Mouse (Mus musculus): ENCODE results near the gene Lrrc39. TPM values are rescaled to one million over a fixed set of nuclear protein-coding genes. Genes with fewer than 3 reads are reported as not detected.

The Lrrc39 gene
- total RNA-seq, 2 experiments from 2014 or later = 0.17 TPM; not detected in 1

DNA sequence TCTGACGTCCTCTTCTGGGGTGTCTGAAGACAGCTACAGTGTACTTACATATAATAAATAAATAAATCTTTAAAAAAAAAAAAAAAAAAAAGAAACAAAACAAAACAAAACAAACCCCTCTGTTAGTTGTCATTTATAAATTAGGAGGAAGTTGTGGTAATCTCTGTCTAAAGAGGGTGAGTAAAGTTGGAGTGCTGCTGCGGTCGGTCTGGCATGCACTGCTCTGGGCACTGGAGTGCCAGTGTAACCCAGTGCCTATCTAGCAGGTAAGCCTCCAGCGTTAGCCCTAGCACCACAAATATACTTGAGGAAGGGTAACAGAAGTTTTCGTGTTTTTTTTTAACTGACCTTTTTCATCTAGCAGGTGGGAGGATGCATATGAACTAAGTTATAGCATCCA lies 38.2 kb downstream of the Lrrc39 start:
- intact Hi-C loops (cut with DNase I) = no loop called here
- DNase-seq (ENCODE audit: low spot score in 2 of 2) = no peak

DNA sequence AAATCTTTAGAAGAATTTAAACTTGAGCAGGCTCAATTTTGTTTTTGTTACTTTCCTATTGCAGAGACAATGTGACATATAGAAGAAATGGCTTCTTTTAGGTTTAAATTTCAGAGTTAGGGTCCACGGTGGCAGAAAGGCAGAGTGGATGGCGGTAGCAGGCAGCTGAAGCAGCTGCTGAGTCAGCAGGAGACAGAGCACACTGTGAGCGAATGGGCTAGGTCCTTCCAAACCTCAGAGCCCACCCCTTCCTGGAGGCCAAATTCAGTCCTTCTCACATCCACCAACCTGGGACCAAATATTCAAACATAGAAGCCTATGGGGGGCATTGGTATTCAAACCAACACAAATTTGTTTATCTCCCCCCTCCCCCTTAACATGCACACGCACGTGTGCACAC lies 39.0 kb downstream of the Lrrc39 start:
- intact Hi-C loops (cut with DNase I) = no loop called here

DNA sequence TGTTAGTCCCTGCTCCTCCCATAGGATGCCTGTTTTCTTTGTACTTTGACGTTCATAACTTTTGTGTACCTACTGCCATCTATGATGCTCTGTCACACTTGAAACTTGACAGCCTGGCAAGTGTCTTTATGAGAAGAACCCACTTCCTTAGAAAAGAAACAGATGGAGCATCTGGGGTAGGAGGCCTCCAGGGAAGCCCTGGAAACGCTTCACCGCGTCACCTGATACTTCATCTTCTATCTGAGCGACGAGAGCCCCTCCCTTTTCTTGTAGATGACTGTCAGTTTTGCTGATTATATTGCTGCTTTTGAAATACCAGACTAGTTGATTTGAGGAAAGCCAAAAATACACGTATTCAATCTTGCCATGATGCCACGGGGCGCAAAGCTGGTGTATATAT lies 41.8 kb downstream of the Lrrc39 start:
- intact Hi-C loops (cut with DNase I) = no loop called here
- DNase-seq (ENCODE audit: low spot score in 2 of 2) = no peak

More for the DNA sequence above, 39.0 kb downstream of the Lrrc39 start:
- no peak for DNase-seq (ENCODE audit: low spot score in 2 of 2)

DNA sequence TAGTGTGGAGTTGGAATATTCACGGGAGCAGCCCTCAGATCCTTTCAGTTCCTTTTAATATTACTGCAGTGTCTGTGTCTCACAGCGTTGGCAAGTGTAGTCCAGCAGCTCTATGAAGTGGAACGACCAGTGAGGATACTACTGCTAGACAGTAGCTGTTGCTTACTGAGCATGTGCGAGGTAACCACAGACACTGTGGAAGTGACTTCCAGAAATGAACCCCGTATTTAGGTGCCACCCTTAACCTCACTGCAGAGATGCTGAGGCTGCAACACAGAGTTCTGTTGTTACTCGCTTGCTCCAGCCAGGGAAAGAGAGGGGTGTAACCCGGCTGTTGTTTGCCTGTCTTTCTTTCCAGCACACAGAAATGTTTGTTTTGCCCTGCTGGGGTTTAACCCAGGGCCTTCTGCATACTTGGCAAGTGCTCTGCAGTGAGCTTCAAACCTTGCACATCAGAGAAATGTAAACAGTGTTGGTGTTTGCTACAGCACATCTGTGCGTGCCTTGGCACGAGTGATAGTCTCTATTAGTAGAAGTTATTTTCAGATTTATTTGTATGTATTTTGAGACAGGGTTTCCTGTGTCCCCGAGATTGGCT lies 51.6 kb downstream of the Lrrc39 start, which contains the start of gene Trmt13:
Gene Trmt13, minus strand, starts transcription at position 293 of the 598 bp plus-strand sequence.
- intact Hi-C loops (cut with DNase I) = no loop called here
- no peak for DNase-seq (ENCODE audit: low spot score in 2 of 2)

DNA sequence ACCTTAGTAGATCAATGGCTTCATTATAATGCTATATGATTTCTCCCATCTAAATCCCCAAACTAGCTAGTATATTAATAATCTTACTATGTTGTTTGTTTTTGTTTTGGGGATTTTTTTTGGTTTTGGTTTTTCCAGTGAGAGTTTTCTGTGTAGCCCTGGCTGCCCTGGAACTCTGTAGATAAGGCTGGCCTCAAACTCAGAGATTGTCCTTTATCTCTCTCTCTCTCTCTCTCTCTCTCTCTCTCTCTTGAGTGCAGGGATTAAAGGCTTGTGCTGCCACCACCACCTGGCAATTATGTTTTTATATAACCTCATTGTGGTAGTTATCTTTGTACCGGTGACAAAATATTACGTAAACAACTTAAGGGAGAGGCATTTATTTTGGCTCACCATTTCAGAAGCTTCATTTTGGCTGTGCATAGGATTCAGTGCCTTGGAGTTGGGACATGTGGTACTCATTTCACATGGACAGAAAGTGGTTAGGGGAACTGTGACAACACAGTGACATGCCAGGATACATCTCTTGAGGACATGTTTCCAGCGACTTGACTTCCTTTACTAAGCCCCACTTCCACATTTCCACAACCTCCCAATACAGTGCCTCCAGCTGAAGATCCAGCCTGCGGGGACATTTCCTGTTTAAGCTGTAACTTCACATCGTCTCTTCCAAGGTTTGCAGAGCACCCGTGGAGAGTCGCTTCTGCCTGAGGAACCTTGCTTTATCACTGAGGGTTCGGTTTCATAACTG lies 52.7 kb downstream of the Lrrc39 start:
- no peak for DNase-seq (ENCODE audit: low spot score in 2 of 2)
- intact Hi-C loops (cut with DNase I) = no loop called here

DNA sequence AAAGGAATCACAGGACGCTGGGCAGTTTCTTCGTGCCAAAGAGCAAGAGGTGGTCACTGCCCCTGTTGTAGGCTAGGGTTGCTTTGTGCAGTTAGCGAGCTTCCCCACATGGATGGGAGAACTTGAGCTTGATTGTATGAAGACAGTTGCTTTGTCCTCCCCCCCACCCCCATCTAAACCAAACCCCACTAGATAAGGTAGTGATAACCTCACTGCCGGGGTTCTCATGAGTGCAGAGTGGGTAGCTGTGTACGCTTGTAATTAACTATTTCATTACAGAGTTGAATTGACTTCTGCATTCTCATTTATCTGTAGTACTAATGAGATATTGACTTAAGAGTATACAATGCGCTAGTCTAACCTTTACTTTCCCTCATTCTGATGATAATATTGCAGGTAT lies 56.1 kb downstream of the Lrrc39 start:
- DNase-seq (ENCODE audit: low spot score in 2 of 2) = no peak
- intact Hi-C loops (cut with DNase I) = no loop called here

DNA sequence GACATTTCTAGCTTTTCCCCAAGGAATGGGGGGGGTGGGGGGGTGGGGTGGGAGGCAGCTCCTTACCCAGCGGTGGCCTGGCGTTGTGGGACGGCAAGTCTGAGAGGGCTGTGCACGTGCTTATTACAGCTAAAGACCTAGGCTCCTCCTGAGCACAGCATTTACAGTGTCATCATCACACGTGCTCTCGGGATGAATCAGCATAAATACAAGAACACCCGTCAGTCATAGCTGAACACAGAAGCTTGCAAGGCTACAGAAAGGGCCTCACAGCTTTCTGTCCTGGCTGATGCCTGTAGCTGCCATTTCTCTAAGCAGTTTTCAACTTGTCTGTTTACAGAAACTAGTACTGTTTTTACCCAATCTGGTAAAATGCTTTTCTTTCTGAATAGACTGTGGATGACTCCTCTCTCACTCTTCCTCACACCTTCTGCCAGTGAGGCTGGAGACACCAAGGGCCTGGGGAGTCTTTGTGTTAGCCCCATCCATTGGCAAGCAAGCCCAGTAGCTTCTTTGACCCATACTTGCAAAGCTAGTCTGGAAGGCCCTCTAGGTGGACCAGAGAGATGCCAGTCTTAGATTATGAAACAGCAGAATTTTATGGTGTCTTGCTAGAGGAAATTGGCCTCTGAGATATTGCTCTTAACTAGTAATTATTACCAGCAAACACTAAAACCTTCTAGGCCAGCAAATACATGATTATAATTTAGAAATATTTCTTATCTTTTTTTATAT lies 58.0 kb downstream of the Lrrc39 start:
- no peak for DNase-seq (ENCODE audit: low spot score in 2 of 2)
- intact Hi-C loops (cut with DNase I) = no loop called here

DNA sequence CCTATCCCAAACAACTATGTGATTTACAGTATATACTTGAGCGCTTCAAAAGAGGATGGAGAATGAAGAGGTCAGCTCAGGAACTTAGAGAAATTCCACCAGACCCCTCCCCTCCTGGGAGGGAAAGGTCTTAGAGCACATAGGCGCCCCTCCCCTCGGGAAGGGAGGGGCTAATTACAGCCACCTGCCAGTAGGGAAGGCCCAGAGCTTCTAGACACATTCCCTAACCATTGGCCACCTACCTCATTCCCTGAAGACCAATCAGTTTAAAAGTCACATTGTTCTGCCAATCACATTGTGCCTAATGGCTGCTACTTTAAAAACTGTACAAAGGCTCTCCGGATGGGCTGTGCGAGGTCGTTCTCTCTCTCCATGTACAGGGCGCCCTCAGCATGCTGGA lies 59.9 kb downstream of the Lrrc39 start:
- DNase-seq (ENCODE audit: low spot score in 2 of 2) = no peak
- intact Hi-C loops (cut with DNase I) = no loop called here

DNA sequence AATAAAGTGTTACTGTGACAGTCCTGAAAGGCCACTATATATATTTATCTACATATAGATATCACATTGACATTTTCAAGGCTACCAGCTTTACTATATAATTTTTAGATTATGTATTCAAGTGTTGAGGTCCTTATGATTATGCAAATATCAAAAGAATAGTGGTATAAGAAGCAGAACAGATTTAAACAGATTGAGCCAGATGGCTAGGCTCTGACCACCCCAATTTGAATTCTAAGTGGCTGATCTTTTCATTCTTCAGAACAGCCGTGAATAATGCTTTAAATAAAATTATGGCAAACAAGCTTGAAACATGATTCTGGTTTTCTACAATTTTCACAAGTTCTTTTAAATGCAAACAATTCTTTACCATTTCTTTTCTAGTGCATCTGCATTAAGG lies 68.7 kb downstream of the Lrrc39 start:
- intact Hi-C loops (cut with DNase I) = no loop called here
- no peak for DNase-seq (ENCODE audit: low spot score in 2 of 2)

Other genes with a start within 250 kb of the Lrrc39 start
- 1 to 10 TPM; 3.2 to 5.1 TPM for gene Cdc14a, start 138.9 kb upstream of the Lrrc39 start, total RNA-seq (2021)
- 10 to 100 TPM; 60.6 to 61.0 TPM for gene Rtca, start 54.8 kb upstream of the Lrrc39 start, total RNA-seq (2021)
- gene Dbt, start 49.9 kb upstream of the Lrrc39 start, total RNA-seq (2021) = 10 to 100 TPM; 17.8 to 18.7 TPM
- gene Sass6, start 32.0 kb downstream of the Lrrc39 start, total RNA-seq (2021) = 1 to 10 TPM; 6.1 to 7.6 TPM
- gene Trmt13, start 51.6 kb downstream of the Lrrc39 start, total RNA-seq (2021) = 10 to 100 TPM; 13.8 to 20.9 TPM
- gene Mfsd14a, start 99.7 kb downstream of the Lrrc39 start, total RNA-seq (2021) = 10 to 100 TPM; 55.1 to 55.4 TPM
- gene Gm43191, start 118.3 kb downstream of the Lrrc39 start, total RNA-seq (2021) = not detected
- gene Slc35a3, start 149.9 kb downstream of the Lrrc39 start, total RNA-seq (2021) = 10 to 100 TPM; 12.9 to 13.5 TPM
- gene Agl, start 245.2 kb downstream of the Lrrc39 start, total RNA-seq (2021) = 10 to 100 TPM; 23.8 to 26.1 TPM